Mouse (Mus musculus): ENCODE results near the gene Hmox1. TPM values are rescaled to one million over a fixed set of nuclear protein-coding genes. Genes with fewer than 3 reads are reported as not detected.

The Hmox1 gene
- polyA plus RNA-seq, 1 experiment from 2014 or later = 24.6 TPM

DNA sequence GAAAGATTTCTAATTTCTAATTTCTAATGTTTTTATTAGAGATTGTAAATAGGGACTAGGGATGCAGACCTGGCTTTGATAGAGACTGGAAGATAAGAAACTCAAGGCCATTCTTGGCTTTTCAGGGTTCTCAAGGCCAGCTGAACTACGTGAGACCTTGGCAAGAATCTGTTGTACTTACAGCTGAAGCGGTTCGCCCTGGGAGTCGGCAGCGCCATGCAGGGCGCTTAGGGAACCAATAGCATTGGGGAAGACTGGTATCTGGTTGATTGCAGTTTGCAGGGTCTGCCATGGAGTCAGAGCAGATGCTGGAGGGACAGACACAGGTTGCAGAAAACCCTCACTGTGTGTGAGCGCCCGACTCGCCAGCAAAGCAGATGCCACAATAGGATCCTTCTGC, 14.6 kb upstream of the Hmox1 start:
- no peaks in the 10 kb centered on the region for H3K36me3 ChIP-seq (ENCODE audit: insufficient read depth)
- H3K27me3 ChIP-seq (ENCODE audit: insufficient read depth, low read length) = no peaks in the 10 kb centered on the region
- no peaks in the 10 kb centered on the region for H3K9me3 ChIP-seq (ENCODE audit: low read depth, low read length)
- 92% methylated on average over 9 of the region's 9 CpGs for WGBS
- no peak for ATAC-seq (ENCODE audit: insufficient read depth)
- H3K4me1 ChIP-seq (ENCODE audit: insufficient read depth) = no peaks in the 10 kb centered on the region
- no peak overlapping the region for H3K4me3 ChIP-seq (ENCODE audit: low read depth, low read length)
- no peak for DNase-seq
- H3K27ac ChIP-seq (ENCODE audit: low read depth) = no peak overlapping the region
- no peak overlapping the region for H3K4me2 ChIP-seq
- no peak for TF ChIP-seq CTCF (IDR thresholded peaks at IDR 0.05; ENCODE audit: low read depth)
- H3K9ac ChIP-seq = no peak overlapping the region

DNA sequence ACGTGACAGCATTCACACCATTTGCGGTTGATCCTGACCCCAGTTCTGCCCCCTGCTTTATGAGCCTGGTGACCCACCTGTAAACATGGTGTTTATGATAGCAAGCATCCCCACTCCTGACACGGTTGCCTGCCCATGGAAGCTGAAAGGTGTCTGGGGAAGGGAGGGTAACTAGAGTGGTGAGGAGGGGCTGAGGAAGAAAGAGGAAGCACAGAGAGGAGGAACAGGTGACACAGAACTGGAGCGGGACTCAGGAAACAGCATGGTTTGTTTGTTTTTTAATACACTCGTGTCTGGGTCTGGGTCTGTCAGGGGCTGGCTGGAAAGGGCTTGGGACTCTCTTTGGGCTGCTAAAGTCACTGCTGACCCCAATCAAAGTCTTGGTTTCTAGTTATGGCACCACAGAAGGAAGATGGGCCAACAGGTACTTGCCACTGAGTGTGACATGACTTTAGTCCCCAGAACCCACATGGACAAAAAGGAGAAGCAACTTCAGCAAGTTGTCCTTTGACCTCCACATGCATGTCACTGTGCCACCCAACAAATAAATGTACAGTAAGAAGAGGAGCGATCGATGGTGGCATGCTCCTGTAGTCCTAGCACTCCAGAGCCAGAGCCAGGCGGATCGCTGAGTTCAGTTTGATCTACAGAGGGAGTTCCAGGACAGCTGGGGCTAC, 11.9 kb upstream of the Hmox1 start:
- ATAC-seq (ENCODE audit: insufficient read depth) (no peak), DNase-seq (no peak)
- Histone ChIP-seq H3K9me3 (ENCODE audit: low read depth, low read length) (no peaks in the 10 kb centered on the region), H3K36me3 (ENCODE audit: insufficient read depth) (no peaks in the 10 kb centered on the region), H3K4me1 (ENCODE audit: insufficient read depth) (no peaks in the 10 kb centered on the region), H3K4me3 (ENCODE audit: low read depth, low read length) (no peak overlapping the region), H3K9ac (no peak overlapping the region), H3K4me2 (no peak overlapping the region), H3K27ac (ENCODE audit: low read depth) (no peak overlapping the region), H3K27me3 (ENCODE audit: insufficient read depth, low read length) (no peaks in the 10 kb centered on the region)
- no peak for TF ChIP-seq CTCF (IDR thresholded peaks at IDR 0.05; ENCODE audit: low read depth)
- WGBS = 65% methylated on average over 9 of the region's 9 CpGs

DNA sequence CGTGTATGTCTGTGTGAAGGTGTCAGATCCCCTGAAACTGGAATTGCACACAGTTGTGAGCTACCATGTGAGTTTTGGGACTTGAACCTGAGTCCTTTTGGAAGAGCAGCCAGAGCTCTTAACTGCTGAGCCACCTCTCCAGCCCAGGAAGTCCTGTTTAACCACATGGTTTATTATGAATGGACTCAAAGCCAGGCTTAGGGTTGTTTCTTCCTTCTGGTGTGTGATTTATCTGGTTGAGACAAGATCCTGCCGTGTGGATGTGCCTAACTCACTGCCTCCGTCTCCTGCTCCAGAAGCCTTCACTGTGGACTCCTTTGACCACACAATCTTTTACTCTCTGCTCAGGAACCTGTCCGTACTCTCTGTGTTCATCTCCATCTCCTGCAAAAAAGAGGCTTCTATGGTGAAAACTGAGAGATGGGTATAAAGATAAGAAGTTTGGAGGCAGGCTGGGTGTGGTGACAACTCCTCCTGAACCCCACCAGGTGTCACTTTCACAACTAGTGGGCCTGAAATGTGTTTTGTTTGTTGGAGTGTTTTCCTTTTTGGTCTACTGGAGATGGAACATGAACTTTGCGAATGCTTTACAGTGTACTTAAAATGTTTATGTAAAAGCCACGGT, 11.1 kb upstream of the Hmox1 start:
- Histone ChIP-seq H3K9ac (no peak overlapping the region), H3K27ac (ENCODE audit: low read depth) (no peak overlapping the region), H3K9me3 (ENCODE audit: low read depth, low read length) (no peaks in the 10 kb centered on the region), H3K4me1 (ENCODE audit: insufficient read depth) (no peaks in the 10 kb centered on the region), H3K4me2 (no peak overlapping the region), H3K27me3 (ENCODE audit: insufficient read depth, low read length) (no peaks in the 10 kb centered on the region), H3K4me3 (ENCODE audit: low read depth, low read length) (no peak overlapping the region), H3K36me3 (ENCODE audit: insufficient read depth) (no peaks in the 10 kb centered on the region)
- ATAC-seq (ENCODE audit: insufficient read depth) = no peak
- WGBS = 59% methylated on average over 6 of the region's 6 CpGs
- TF ChIP-seq CTCF (IDR thresholded peaks at IDR 0.05; ENCODE audit: low read depth) = no peak
- no peak for DNase-seq

DNA sequence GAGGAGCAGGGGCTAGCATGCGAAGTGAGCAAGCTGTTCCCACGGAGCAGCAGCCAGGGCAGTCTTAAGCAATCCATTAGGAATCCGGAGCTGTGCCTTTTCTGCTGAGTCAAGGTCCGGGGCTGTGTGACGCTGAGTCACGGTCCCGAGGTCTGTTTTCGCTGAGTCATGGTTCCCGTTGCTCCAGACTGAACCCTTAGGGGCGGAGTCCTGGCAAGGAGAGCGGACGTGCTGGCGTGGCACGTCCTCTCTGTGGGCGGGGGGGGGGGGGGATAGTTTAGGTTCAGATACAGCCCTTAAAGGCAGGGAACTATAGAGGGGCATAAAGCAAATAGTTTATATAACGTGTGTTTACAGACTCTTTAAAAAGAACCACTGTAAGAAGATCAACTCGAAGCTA, 9.6 kb upstream of the Hmox1 start:
- H3K27ac ChIP-seq (ENCODE audit: low read depth) = peak overlapping the region; percentile 60
- no peaks in the 10 kb centered on the region for H3K9me3 ChIP-seq (ENCODE audit: low read depth, low read length)
- H3K27me3 ChIP-seq (ENCODE audit: insufficient read depth, low read length) = no peaks in the 10 kb centered on the region
- H3K4me3 ChIP-seq (ENCODE audit: low read depth, low read length) = peak overlapping the region; percentile 22
- TF ChIP-seq CTCF (IDR thresholded peaks at IDR 0.05; ENCODE audit: low read depth) = no peak
- H3K9ac ChIP-seq = peak overlapping the region; percentile 15; the same call in 1 of the 2 replicates
- ATAC-seq (ENCODE audit: insufficient read depth) = peak; percentile 95
- H3K4me1 ChIP-seq (ENCODE audit: insufficient read depth) = peaks cover 2% of the 10 kb centered on the region; the same call in 1 of the 2 replicates
- peak; percentile 98 for DNase-seq
- H3K4me2 ChIP-seq = peak overlapping the region; percentile 55
- 1% methylated on average over 16 of the region's 17 CpGs for WGBS
- no peaks in the 10 kb centered on the region for H3K36me3 ChIP-seq (ENCODE audit: insufficient read depth)

DNA sequence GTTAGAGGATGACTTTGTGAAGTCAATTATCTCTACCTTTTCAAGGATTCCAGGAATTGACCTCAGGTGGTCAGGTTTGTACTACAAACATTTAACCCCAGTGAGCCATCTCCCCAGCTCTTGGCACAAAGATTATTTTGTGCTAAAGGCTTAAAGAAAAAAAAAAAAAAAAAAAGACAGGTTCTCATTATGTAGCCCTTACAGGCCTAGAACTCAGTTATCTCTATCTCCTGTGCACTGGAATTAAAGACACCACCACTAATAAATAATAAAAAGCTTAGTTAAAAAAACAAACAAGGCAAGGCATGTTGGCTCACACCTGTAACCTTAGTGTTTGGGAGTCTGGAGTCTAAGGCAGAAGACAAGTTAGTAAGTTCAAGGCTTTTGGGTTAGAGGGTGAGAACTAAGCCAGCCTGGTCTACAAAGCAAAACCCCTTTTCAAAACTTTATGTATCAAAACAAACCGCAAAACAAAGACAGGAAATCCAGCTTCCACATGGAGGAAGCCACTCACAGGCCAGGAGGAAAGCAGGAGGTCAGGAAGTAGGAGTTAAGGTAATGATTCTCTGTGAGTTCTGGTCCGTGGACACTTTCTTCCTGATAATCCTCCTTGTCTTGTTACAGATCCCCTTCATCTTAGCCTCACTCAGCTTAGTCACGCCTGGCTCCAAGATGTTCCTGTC, 8.9 kb upstream of the Hmox1 start:
- Histone ChIP-seq H3K4me1 (ENCODE audit: insufficient read depth) (peaks cover 7% of the 10 kb centered on the region; the same call in 1 of the 2 replicates), H3K9ac (no peak overlapping the region), H3K4me3 (ENCODE audit: low read depth, low read length) (0 out of 2 replicates have a peak overlapping the region, but pooled peaks have one; percentile 22), H3K9me3 (ENCODE audit: low read depth, low read length) (no peaks in the 10 kb centered on the region), H3K4me2 (peak overlapping the region; percentile 55), H3K27ac (ENCODE audit: low read depth) (peak overlapping the region; percentile 42; the same call in 1 of the 2 replicates), H3K27me3 (ENCODE audit: insufficient read depth, low read length) (no peaks in the 10 kb centered on the region), H3K36me3 (ENCODE audit: insufficient read depth) (no peaks in the 10 kb centered on the region)
- peak; percentile 15 for DNase-seq
- TF ChIP-seq CTCF (IDR thresholded peaks at IDR 0.05; ENCODE audit: low read depth) = no peak
- 55% methylated on average over 3 of the region's 3 CpGs for WGBS
- ATAC-seq (ENCODE audit: insufficient read depth) = no peak

DNA sequence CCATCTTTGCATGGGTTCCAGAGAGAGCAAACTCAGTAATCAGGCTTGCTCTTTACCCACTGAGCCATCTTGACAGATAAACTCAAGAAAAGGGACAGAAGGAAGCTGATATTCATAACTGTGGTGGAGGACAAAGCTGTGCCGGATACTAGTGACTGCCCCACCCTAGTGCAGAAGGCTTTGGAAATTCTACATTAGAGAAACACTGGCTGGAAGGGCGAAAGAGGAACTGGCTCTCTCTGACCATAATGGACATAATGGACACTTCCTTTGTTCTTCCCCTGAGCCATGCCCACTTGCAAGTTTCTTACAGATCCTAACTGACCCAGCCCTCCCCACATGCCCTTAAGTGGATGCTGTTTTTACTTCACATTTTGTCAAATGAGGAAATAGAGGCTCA, 7.4 kb upstream of the Hmox1 start:
- ATAC-seq (ENCODE audit: insufficient read depth) (no peak), DNase-seq (peak; percentile 11)
- TF ChIP-seq CTCF (IDR thresholded peaks at IDR 0.05; ENCODE audit: low read depth) = no peak
- Histone ChIP-seq H3K36me3 (ENCODE audit: insufficient read depth) (no peaks in the 10 kb centered on the region), H3K4me1 (ENCODE audit: insufficient read depth) (peaks cover 7% of the 10 kb centered on the region; the same call in 1 of the 2 replicates), H3K9me3 (ENCODE audit: low read depth, low read length) (no peaks in the 10 kb centered on the region), H3K9ac (no peak overlapping the region), H3K4me2 (no peak overlapping the region), H3K27ac (ENCODE audit: low read depth) (no peak overlapping the region; the same call in 1 of the 2 replicates), H3K4me3 (ENCODE audit: low read depth, low read length) (no peak overlapping the region), H3K27me3 (ENCODE audit: insufficient read depth, low read length) (no peaks in the 10 kb centered on the region)
- WGBS = 75% methylated on average over 2 of the region's 2 CpGs

DNA sequence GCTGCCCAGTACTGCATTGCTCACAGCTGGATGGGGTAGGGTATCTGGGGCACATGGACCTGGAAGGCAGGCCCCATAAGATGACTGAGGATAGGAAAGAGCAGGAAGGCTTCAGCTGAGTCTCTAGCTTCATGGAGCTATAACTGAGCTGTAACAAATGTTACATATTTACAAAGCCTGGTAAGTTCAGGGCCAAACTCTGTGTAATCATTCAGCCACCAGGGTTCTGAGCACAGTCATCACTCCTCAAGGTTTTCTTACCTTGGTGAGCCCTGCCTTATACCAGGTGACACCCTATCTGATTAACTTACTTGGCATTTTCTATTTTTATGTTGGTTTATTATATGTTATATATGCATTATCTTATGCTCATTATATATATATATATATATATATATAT, 6.3 kb upstream of the Hmox1 start:
- no peak for TF ChIP-seq CTCF (IDR thresholded peaks at IDR 0.05; ENCODE audit: low read depth)
- DNase-seq (no peak), ATAC-seq (ENCODE audit: insufficient read depth) (no peak)

More for the DNA sequence above, 6.3 kb upstream of the Hmox1 start:
- Histone ChIP-seq H3K9ac (no peak overlapping the region), H3K9me3 (ENCODE audit: low read depth, low read length) (no peaks in the 10 kb centered on the region), H3K4me3 (ENCODE audit: low read depth, low read length) (no peak overlapping the region), H3K36me3 (ENCODE audit: insufficient read depth) (no peaks in the 10 kb centered on the region), H3K27me3 (ENCODE audit: insufficient read depth, low read length) (no peaks in the 10 kb centered on the region), H3K4me1 (ENCODE audit: insufficient read depth) (peaks cover 7% of the 10 kb centered on the region; the same call in 1 of the 2 replicates), H3K27ac (ENCODE audit: low read depth) (no peak overlapping the region), H3K4me2 (no peak overlapping the region)

Data from lung, embryonic 14.5 days (tissue).